Mouse (Mus musculus): ENCODE data around the gene Hist1h3c. TPM values are rescaled to one million over a fixed set of nuclear protein-coding genes. Genes with fewer than 3 reads are reported as not detected.

The Hist1h3c gene
- polyA plus RNA-seq, 1 experiment from 2014 or later: 1.4 TPM

DNA sequence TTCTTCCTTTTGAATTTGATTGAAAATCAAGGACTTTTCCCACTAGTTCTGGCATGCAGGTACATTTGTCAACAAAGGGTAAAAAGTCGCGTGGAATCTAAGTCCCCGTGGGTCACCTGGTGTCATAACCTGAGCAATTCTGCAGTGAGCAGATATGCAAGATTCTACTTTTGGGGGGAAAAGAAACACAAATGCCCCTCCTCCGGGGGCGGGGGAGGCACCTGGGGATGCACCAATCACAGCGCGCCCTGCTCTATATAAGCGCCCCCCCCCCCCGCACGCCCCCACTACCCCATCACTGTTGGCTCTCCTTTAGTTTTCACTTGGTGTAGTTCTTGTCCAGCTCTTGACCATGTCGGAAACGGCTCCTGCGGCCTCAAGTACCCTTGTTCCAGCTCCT lies 49.9 kb downstream of the Hist1h3c start, which contains the start of gene Hist1h1t:
TSS of gene Hist1h1t (plus strand) at position 301 of the 400 bp plus-strand sequence.
- H3K27me3 ChIP-seq (replicated peaks; ENCODE audit: control insufficient read depth, insufficient read depth, low read length): no peaks in the 10 kb centered on the region
- H3K27ac ChIP-seq (ENCODE audit: low read depth, low read length): no peak within 1 kb of the TSS
- H3K4me3 ChIP-seq (ENCODE audit: low read depth, low read length): no peak within 1 kb of the TSS
- H3K9ac ChIP-seq (ENCODE audit: low read depth, low read length): no peak within 1 kb of the TSS
- H3K4me2 ChIP-seq (replicated peaks; ENCODE audit: low read depth): no peak within 1 kb of the TSS
- WGBS: 60% methylated on average over 12 of the region's 13 CpGs
- TF ChIP-seq CTCF (IDR thresholded peaks at IDR 0.05; ENCODE audit: low read depth): no peak
- H3K36me3 ChIP-seq (ENCODE audit: control insufficient read depth, insufficient read depth): no peaks in the 10 kb centered on the region
- H3K9me3 ChIP-seq (ENCODE audit: control insufficient read depth): no peaks in the 10 kb centered on the region
- H3K4me1 ChIP-seq (replicated peaks; ENCODE audit: control insufficient read depth, insufficient read depth, low read length): no peaks in the 10 kb centered on the region
- no peak for ATAC-seq

Small RNA genes within 50 kb of the gene (microRNA-seq; reads per million reads assigned to microRNA genes)
- gene Gm44314: not detected
- not detected for gene Gm44484

Other genes starting within 250 kb of the Hist1h3c start
- 6.1 and 8.1 TPM in 2 replicates for gene Hist1h4h, start 214.6 kb downstream of the Hist1h3c start, polyA plus RNA-seq (2015; fragmentation: Nextera tagmentation; extraction: Ambion mirVana)
- 2.7 and 3.0 TPM in 2 replicates for gene Hist1h2af, start 211.7 kb downstream of the Hist1h3c start, polyA plus RNA-seq (2015; fragmentation: Nextera tagmentation; extraction: Ambion mirVana)
- gene Hist1h3g, start 210.2 kb downstream of the Hist1h3c start, polyA plus RNA-seq (2015; fragmentation: Nextera tagmentation; extraction: Ambion mirVana): 1.2 and 2.1 TPM in 2 replicates
- gene Hist1h2bh, start 202.2 kb downstream of the Hist1h3c start, polyA plus RNA-seq (2015; fragmentation: Nextera tagmentation; extraction: Ambion mirVana): 0.18 and 0.23 TPM in 2 replicates
- 0.37 TPM in 1 of 2 replicates, not detected in the other for gene Hist1h3f, start 201.6 kb downstream of the Hist1h3c start, polyA plus RNA-seq (2015; fragmentation: Nextera tagmentation; extraction: Ambion mirVana)
- gene Hist1h4f, start 194.0 kb downstream of the Hist1h3c start, polyA plus RNA-seq (2015; fragmentation: Nextera tagmentation; extraction: Ambion mirVana): 0.46 TPM in 1 of 2 replicates, not detected in the other
- 0.13 and 0.21 TPM in 2 replicates for gene Hist1h1d, start 192.3 kb downstream of the Hist1h3c start, polyA plus RNA-seq (2015; fragmentation: Nextera tagmentation; extraction: Ambion mirVana)
- gene Hist1h3e, start 183.2 kb downstream of the Hist1h3c start, polyA plus RNA-seq (2015; fragmentation: Nextera tagmentation; extraction: Ambion mirVana): 2.2 and 2.4 TPM in 2 replicates
- 17.7 and 24.0 TPM in 2 replicates for gene Hist1h2ae, start 174.4 kb downstream of the Hist1h3c start, polyA plus RNA-seq (2015; fragmentation: Nextera tagmentation; extraction: Ambion mirVana)
- 3.1 and 4.4 TPM in 2 replicates for gene Hist1h2bg, start 174.2 kb downstream of the Hist1h3c start, polyA plus RNA-seq (2015; fragmentation: Nextera tagmentation; extraction: Ambion mirVana)
- gene Hist1h2bf, start 171.4 kb downstream of the Hist1h3c start, polyA plus RNA-seq (2015; fragmentation: Nextera tagmentation; extraction: Ambion mirVana): 0.64 and 1.3 TPM in 2 replicates
- gene Hist1h2ad, start 171.2 kb downstream of the Hist1h3c start, polyA plus RNA-seq (2015; fragmentation: Nextera tagmentation; extraction: Ambion mirVana): 0.97 and 1.3 TPM in 2 replicates
- gene Hist1h3d, start 169.8 kb downstream of the Hist1h3c start, polyA plus RNA-seq (2015; fragmentation: Nextera tagmentation; extraction: Ambion mirVana): 1.6 and 2.3 TPM in 2 replicates
- 34.7 and 35.3 TPM in 2 replicates for gene Hist1h4d, start 164.0 kb downstream of the Hist1h3c start, polyA plus RNA-seq (2015; fragmentation: Nextera tagmentation; extraction: Ambion mirVana)
- gene Hist1h2be, start 124.5 kb downstream of the Hist1h3c start, polyA plus RNA-seq (2015; fragmentation: Nextera tagmentation; extraction: Ambion mirVana): 0.30 and 0.46 TPM in 2 replicates
- gene Hist1h1e, start 123.0 kb downstream of the Hist1h3c start, polyA plus RNA-seq (2015; fragmentation: Nextera tagmentation; extraction: Ambion mirVana): 6.8 and 6.9 TPM in 2 replicates
- gene Hist1h2ac, start 61.7 kb downstream of the Hist1h3c start, polyA plus RNA-seq (2015; fragmentation: Nextera tagmentation; extraction: Ambion mirVana): 0.46 TPM in 2 replicates
- 211 and 224 TPM in 2 replicates for gene Hist1h2bc, start 61.4 kb downstream of the Hist1h3c start, polyA plus RNA-seq (2015; fragmentation: Nextera tagmentation; extraction: Ambion mirVana)
- gene Hist1h1t, start 49.8 kb downstream of the Hist1h3c start, polyA plus RNA-seq (2015; fragmentation: Nextera tagmentation; extraction: Ambion mirVana): not detected in 2 replicates
- 2.9 and 3.0 TPM in 2 replicates for gene Hist1h4c, start 47.1 kb downstream of the Hist1h3c start, polyA plus RNA-seq (2015; fragmentation: Nextera tagmentation; extraction: Ambion mirVana)
- gene Hfe, start 34.7 kb downstream of the Hist1h3c start, polyA plus RNA-seq (2015; fragmentation: Nextera tagmentation; extraction: Ambion mirVana): 12.5 TPM in 2 replicates
- 105 and 107 TPM in 2 replicates for gene Hist1h1c, start 6.8 kb downstream of the Hist1h3c start, polyA plus RNA-seq (2015; fragmentation: Nextera tagmentation; extraction: Ambion mirVana)
- 0.37 and 0.48 TPM in 2 replicates for gene Hist1h2bb, start 1.1 kb upstream of the Hist1h3c start, polyA plus RNA-seq (2015; fragmentation: Nextera tagmentation; extraction: Ambion mirVana)
- 11.7 and 12.1 TPM in 2 replicates for gene Hist1h2ab, start 5.5 kb upstream of the Hist1h3c start, polyA plus RNA-seq (2015; fragmentation: Nextera tagmentation; extraction: Ambion mirVana)
- 1.3 and 1.5 TPM in 2 replicates for gene Hist1h3b, start 6.7 kb upstream of the Hist1h3c start, polyA plus RNA-seq (2015; fragmentation: Nextera tagmentation; extraction: Ambion mirVana)
- 0.76 and 1.4 TPM in 2 replicates for gene Hist1h4b, start 11.4 kb upstream of the Hist1h3c start, polyA plus RNA-seq (2015; fragmentation: Nextera tagmentation; extraction: Ambion mirVana)
- 0.43 TPM in 1 of 2 replicates, not detected in the other for gene Hist1h4a, start 15.6 kb upstream of the Hist1h3c start, polyA plus RNA-seq (2015; fragmentation: Nextera tagmentation; extraction: Ambion mirVana)
- gene Hist1h3a, start 16.8 kb upstream of the Hist1h3c start, polyA plus RNA-seq (2015; fragmentation: Nextera tagmentation; extraction: Ambion mirVana): 4.1 and 4.5 TPM in 2 replicates
- gene Hist1h1a, start 18.1 kb upstream of the Hist1h3c start, polyA plus RNA-seq (2015; fragmentation: Nextera tagmentation; extraction: Ambion mirVana): 0.60 and 0.85 TPM in 2 replicates
- gene Trim38, start 24.3 kb upstream of the Hist1h3c start, polyA plus RNA-seq (2015; fragmentation: Nextera tagmentation; extraction: Ambion mirVana): 0.10 TPM in 1 of 2 replicates, not detected in the other
- gene Slc17a2, start 61.4 kb upstream of the Hist1h3c start, polyA plus RNA-seq (2015; fragmentation: Nextera tagmentation; extraction: Ambion mirVana): 0.05 TPM in 1 of 2 replicates, not detected in the other
- gene Slc17a3, start 93.8 kb upstream of the Hist1h3c start, polyA plus RNA-seq (2015; fragmentation: Nextera tagmentation; extraction: Ambion mirVana): 0.09 and 0.12 TPM in 2 replicates
- 0.68 and 0.98 TPM in 2 replicates for gene Slc17a1, start 122.1 kb upstream of the Hist1h3c start, polyA plus RNA-seq (2015; fragmentation: Nextera tagmentation; extraction: Ambion mirVana)
- gene Slc17a4, start 169.4 kb upstream of the Hist1h3c start, polyA plus RNA-seq (2015; fragmentation: Nextera tagmentation; extraction: Ambion mirVana): 31.3 and 39.0 TPM in 2 replicates
- gene Hist1h2ba, start 188.6 kb upstream of the Hist1h3c start, polyA plus RNA-seq (2015; fragmentation: Nextera tagmentation; extraction: Ambion mirVana): not detected in 2 replicates
- gene Hist1h2aa, start 188.9 kb upstream of the Hist1h3c start, polyA plus RNA-seq (2015; fragmentation: Nextera tagmentation; extraction: Ambion mirVana): not detected in 2 replicates
- gene Scgn, start 245.6 kb upstream of the Hist1h3c start, polyA plus RNA-seq (2015; fragmentation: Nextera tagmentation; extraction: Ambion mirVana): 7.1 and 9.0 TPM in 2 replicates

Measured in intestine, postnatal 0 days (tissue).